Mouse (Mus musculus) duodenum, adult 2 months (tissue): ENCODE measurements around the gene Gm13693. TPM values are rescaled to one million over a fixed set of nuclear protein-coding genes. Genes with fewer than 3 reads are reported as not detected.

Experiments
- polyA plus RNA-seq: library from polyadenylated mRNA; depleted of rRNA; stranded (reverse); fragments of >200 nt; gene quantifications from 2 replicates; pipeline ENCODE4 v1.2.3, GENCODE M21; 2012; ENCODE audit warnings: low replicate concordance; rRNA removed

Gene Gm13693
- polyA plus RNA-seq: not detected in 2 replicates

DNA sequence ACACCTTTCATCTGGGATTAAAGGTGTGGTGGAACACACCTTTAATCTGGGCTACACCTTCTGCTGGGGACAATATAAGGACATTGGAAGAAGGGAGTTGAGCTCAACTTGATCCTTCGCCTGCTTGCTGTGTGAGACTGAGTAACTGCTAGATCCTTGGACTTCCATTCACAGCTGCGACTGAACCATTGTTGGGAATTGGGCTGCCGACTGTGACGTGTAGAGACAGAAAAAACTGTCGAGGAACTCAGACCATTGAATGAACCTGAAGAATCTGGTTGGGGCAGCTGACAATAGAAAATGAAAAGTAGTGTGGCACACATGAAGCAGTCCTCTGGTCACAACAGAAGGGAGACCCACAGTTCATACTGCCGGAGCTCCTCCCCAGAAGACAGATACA lies at the start of gene Gm13693:
Gene Gm13693, plus strand, starts transcription at position 301 of the 400 bp plus-strand sequence.

DNA sequence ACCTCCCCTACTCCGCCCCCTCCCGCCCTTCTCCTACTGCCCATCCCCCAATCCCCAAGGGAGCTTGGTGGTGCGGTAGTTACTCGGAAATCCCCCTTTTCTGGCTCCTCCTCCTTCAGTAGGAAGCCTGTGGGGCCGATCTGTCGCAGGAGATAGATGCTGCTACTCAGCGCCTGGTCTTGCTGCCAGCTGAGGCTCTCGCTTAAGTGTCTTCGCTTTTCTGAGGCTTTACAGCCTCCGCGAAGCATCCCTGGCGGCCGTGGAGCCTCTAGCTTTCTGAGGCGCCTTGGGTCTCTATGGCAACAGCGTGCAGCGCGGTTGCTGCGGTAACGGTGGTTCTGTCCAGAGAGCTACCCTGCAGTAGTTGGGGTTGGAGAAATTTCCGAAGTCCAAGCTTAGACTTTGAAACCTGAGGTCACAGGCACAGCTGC lies 20.4 kb upstream of the Gm13693 start, which contains the start of gene Zswim2:
Gene Zswim2, minus strand, starts transcription at position 298 of the 431 bp plus-strand sequence.

DNA sequence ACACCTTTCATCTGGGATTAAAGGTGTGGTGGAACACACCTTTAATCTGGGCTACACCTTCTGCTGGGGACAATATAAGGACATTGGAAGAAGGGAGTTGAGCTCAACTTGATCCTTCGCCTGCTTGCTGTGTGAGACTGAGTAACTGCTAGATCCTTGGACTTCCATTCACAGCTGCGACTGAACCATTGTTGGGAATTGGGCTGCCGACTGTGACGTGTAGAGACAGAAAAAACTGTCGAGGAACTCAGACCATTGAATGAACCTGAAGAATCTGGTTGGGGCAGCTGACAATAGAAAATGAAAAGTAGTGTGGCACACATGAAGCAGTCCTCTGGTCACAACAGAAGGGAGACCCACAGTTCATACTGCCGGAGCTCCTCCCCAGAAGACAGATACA lies 5.9 kb upstream of the Gm13693 start, which contains the start of gene Gm13698:
Gene Gm13698, plus strand, starts transcription at position 301 of the 400 bp plus-strand sequence.

DNA sequence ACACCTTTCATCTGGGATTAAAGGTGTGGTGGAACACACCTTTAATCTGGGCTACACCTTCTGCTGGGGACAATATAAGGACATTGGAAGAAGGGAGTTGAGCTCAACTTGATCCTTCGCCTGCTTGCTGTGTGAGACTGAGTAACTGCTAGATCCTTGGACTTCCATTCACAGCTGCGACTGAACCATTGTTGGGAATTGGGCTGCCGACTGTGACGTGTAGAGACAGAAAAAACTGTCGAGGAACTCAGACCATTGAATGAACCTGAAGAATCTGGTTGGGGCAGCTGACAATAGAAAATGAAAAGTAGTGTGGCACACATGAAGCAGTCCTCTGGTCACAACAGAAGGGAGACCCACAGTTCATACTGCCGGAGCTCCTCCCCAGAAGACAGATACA lies 5.7 kb downstream of the Gm13693 start, which contains the start of gene Gm13695:
Gene Gm13695, plus strand, starts transcription at position 301 of the 400 bp plus-strand sequence.

DNA sequence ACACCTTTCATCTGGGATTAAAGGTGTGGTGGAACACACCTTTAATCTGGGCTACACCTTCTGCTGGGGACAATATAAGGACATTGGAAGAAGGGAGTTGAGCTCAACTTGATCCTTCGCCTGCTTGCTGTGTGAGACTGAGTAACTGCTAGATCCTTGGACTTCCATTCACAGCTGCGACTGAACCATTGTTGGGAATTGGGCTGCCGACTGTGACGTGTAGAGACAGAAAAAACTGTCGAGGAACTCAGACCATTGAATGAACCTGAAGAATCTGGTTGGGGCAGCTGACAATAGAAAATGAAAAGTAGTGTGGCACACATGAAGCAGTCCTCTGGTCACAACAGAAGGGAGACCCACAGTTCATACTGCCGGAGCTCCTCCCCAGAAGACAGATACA lies 11.5 kb downstream of the Gm13693 start, which contains the start of gene Gm13696:
Gene Gm13696, plus strand, starts transcription at position 301 of the 400 bp plus-strand sequence.

DNA sequence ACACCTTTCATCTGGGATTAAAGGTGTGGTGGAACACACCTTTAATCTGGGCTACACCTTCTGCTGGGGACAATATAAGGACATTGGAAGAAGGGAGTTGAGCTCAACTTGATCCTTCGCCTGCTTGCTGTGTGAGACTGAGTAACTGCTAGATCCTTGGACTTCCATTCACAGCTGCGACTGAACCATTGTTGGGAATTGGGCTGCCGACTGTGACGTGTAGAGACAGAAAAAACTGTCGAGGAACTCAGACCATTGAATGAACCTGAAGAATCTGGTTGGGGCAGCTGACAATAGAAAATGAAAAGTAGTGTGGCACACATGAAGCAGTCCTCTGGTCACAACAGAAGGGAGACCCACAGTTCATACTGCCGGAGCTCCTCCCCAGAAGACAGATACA lies 17.3 kb downstream of the Gm13693 start, which contains the start of gene Gm13694:
Gene Gm13694, plus strand, starts transcription at position 301 of the 400 bp plus-strand sequence.

DNA sequence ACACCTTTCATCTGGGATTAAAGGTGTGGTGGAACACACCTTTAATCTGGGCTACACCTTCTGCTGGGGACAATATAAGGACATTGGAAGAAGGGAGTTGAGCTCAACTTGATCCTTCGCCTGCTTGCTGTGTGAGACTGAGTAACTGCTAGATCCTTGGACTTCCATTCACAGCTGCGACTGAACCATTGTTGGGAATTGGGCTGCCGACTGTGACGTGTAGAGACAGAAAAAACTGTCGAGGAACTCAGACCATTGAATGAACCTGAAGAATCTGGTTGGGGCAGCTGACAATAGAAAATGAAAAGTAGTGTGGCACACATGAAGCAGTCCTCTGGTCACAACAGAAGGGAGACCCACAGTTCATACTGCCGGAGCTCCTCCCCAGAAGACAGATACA lies 23.1 kb downstream of the Gm13693 start, which contains the start of gene Gm13697:
Gene Gm13697, plus strand, starts transcription at position 301 of the 400 bp plus-strand sequence.

DNA sequence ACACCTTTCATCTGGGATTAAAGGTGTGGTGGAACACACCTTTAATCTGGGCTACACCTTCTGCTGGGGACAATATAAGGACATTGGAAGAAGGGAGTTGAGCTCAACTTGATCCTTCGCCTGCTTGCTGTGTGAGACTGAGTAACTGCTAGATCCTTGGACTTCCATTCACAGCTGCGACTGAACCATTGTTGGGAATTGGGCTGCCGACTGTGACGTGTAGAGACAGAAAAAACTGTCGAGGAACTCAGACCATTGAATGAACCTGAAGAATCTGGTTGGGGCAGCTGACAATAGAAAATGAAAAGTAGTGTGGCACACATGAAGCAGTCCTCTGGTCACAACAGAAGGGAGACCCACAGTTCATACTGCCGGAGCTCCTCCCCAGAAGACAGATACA lies 28.9 kb downstream of the Gm13693 start, which contains the start of gene Gm13691:
Gene Gm13691, plus strand, starts transcription at position 301 of the 400 bp plus-strand sequence.

Other genes starting within 250 kb of the Gm13693 start
- 32.4 and 35.9 TPM in 2 replicates for gene Itgav, start 237.1 kb upstream of the Gm13693 start, polyA plus RNA-seq
- gene Fam171b, start 148.9 kb upstream of the Gm13693 start, polyA plus RNA-seq: 0.08 and 0.33 TPM in 2 replicates
- not detected in 2 replicates for gene Zswim2, start 20.3 kb upstream of the Gm13693 start, polyA plus RNA-seq
- not detected in 2 replicates for gene Gm13698, start 5.8 kb upstream of the Gm13693 start, polyA plus RNA-seq
- gene Gm13695, start 5.8 kb downstream of the Gm13693 start, polyA plus RNA-seq: not detected in 2 replicates
- not detected in 2 replicates for gene Gm13696, start 11.6 kb downstream of the Gm13693 start, polyA plus RNA-seq
- gene Gm13694, start 17.4 kb downstream of the Gm13693 start, polyA plus RNA-seq: not detected in 2 replicates
- gene Gm13697, start 23.2 kb downstream of the Gm13693 start, polyA plus RNA-seq: not detected in 2 replicates
- not detected in 2 replicates for gene Gm13691, start 29.1 kb downstream of the Gm13693 start, polyA plus RNA-seq